Mouse (Mus musculus) embryonic facial prominence, embryonic 11.5 days (tissue): ENCODE data around the gene Mfsd4b1. TPM values are rescaled to one million over a fixed set of nuclear protein-coding genes. Genes with fewer than 3 reads are reported as not detected.

Source experiments
- ATAC-seq: fragments of 200-750 bp; cut with Nextera tagmentation; replicated peaks from 2 replicates; pipeline ENCODE4 v1.8.0; 2017; ENCODE audit warnings: low read depth; ENCODE audit not compliant: insufficient number of reproducible peaks, low FRiP score, low TSS enrichment
- DNase-seq: peaks from one replicate; pipeline ENCODE4 v3.0.0-alpha.2; 2015; ENCODE audit warnings: low spot score
- H3K27ac ChIP-seq: fragments of 300-500 bp; sonication (generic); replicated peaks from 2 replicates; pipeline ENCODE4 v1.5.1; 2014; ENCODE audit warnings: mild to moderate bottlenecking, low read depth, low read length, control low read depth
- H3K27me3 ChIP-seq: fragments of 300-500 bp; sonication (generic); 2 replicates; pipeline ENCODE4 v1.6.1; 2014; ENCODE audit warnings: mild to moderate bottlenecking, low read length, moderate library complexity, mixed read lengths; ENCODE audit not compliant: control insufficient read depth, insufficient read depth
- H3K36me3 ChIP-seq: fragments of 300-500 bp; sonication (generic); replicated peaks from 2 replicates; pipeline ENCODE4 v1.6.1; 2014; ENCODE audit warnings: low read depth, mild to moderate bottlenecking, low read length, moderate library complexity, mixed read lengths; ENCODE audit not compliant: control insufficient read depth, insufficient read depth
- H3K4me1 ChIP-seq: fragments of 300-500 bp; sonication (generic); 2 replicates; pipeline ENCODE4 v1.6.1; 2014; ENCODE audit warnings: low read length, mixed read lengths; ENCODE audit not compliant: control insufficient read depth, insufficient read depth
- H3K4me2 ChIP-seq: fragments of 300-500 bp; sonication (generic); 2 replicates; pipeline ENCODE4 v1.6.1; 2014; ENCODE audit warnings: low read depth, mild to moderate bottlenecking, control low read depth, low read length, moderate library complexity
- H3K4me3 ChIP-seq: fragments of 300-500 bp; sonication (generic); 2 replicates; pipeline ENCODE4 v1.5.1; 2014; ENCODE audit warnings: low read depth, low read length, control low read depth
- H3K9ac ChIP-seq: fragments of 300-500 bp; sonication (generic); replicated peaks from 2 replicates; pipeline ENCODE4 v1.6.1; 2014; ENCODE audit warnings: mild to moderate bottlenecking, control low read depth, low read length
- H3K9me3 ChIP-seq: fragments of 300-500 bp; sonication (generic); replicated peaks from 2 replicates; pipeline ENCODE4 v1.6.1; 2016; ENCODE audit warnings: mild to moderate bottlenecking, low read length, inconsistent platforms, mixed read lengths; ENCODE audit not compliant: control insufficient read depth
- WGBS: fragments of 180-500 bp; shearing (Covaris S2); extraction: QIAGEN DNeasy Blood & Tissue Kit; methylation state at CpG from one replicate; pipeline ENCODE4 v1.1.7; 2014; 5-methylcytosine and 5-hydroxymethylcytosine counted together
- polyA plus RNA-seq: library from polyadenylated mRNA; unstranded; fragments of >200 nt; fragmentation: Nextera tagmentation; extraction: Ambion mirVana; gene quantifications from 2 replicates; pipeline ENCODE4 v1.2.1, GENCODE M21; 2014

Gene Mfsd4b1
- polyA plus RNA-seq, 1 experiment from 2014 or later: not detected

DNA sequence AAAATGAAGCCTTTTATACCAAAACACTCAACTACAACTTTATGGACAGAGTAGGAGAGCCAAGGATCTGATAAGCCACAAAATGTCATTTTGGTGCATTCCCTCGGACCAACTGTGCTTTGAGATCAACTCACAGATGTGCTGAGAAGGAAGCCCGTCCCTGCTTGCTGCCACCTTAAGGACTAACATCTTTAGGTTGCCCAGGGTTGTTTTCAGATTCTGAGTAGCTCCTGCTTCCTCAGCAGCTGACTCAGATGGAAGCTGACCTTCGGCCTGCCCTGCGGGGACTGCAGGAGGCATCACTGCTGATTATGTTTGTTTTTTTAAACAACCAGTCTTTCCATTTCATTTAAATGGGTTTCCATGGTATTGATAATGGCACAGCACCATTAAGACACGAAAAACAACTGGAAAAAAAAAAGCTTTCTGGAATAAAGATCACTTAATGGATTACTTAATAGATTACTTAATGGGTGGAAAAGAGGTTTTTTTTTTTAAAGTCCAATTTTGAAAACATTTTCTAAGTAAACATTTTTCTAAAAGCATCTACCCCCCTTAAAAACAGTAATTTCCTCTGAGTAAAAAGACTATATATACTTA, 38.3 kb upstream of the Mfsd4b1 start:
- ATAC-seq (no peak), DNase-seq (no peak)
- Histone ChIP-seq H3K36me3 (no peaks in the 10 kb centered on the region), H3K4me1 (no peaks in the 10 kb centered on the region), H3K4me3 (no peak overlapping the region), H3K27ac (no peak overlapping the region), H3K4me2 (no peak overlapping the region), H3K27me3 (no peaks in the 10 kb centered on the region), H3K9me3 (no peaks in the 10 kb centered on the region), H3K9ac (no peak overlapping the region)
- 7% methylated on average over 5 of the region's 5 CpGs for WGBS

DNA sequence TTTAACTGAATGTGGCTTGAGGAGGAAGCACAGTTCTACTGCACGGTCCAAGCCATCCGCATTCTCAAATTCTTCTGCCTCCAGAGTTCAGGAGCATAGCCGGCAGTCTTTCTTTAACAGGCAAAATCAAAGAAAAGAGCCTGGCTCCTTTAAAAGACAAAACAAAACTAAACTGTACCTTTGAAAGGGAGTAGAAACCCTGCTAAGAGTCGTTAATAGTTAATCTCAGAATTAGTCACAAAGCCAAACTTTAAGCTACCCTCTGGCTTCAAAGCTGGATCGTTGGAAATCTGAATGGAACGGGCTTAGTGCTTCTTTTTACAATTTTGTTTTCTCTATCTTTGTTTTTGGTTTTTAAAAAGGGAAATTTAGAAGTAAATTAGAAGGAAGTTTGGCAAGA, 37.7 kb upstream of the Mfsd4b1 start:
- no peaks in the 10 kb centered on the region for H3K27me3 ChIP-seq
- H3K9ac ChIP-seq: no peak overlapping the region
- H3K9me3 ChIP-seq: no peaks in the 10 kb centered on the region
- WGBS: 41% methylated on average over 6 of the region's 6 CpGs
- DNase-seq: no peak
- no peak overlapping the region for H3K4me3 ChIP-seq
- H3K4me2 ChIP-seq: no peak overlapping the region
- no peaks in the 10 kb centered on the region for H3K4me1 ChIP-seq
- no peak for ATAC-seq
- no peaks in the 10 kb centered on the region for H3K36me3 ChIP-seq
- H3K27ac ChIP-seq: no peak overlapping the region

DNA sequence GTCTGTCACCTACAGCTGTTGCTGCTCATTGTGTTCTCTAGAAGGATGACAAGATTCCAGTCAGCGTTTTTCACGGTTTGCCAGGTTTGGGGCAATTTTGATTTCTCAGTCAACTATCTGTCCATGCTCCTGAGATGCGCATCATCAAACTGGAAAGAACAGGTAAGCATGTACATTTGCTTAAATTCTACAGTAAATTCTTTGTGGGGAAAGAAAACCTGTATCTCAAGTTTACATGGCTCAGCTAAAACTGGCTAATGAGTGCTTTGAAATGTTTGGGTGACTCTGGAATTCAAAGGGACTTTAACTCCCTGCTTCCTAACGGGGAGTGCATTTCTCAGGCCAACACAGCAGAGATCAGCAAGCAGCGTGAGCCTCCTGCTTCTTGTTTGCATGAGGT, 36.9 kb upstream of the Mfsd4b1 start:
- Histone ChIP-seq H3K36me3 (no peaks in the 10 kb centered on the region), H3K9me3 (no peaks in the 10 kb centered on the region), H3K4me3 (no peak overlapping the region), H3K27ac (no peak overlapping the region), H3K27me3 (no peaks in the 10 kb centered on the region), H3K4me2 (no peak overlapping the region), H3K4me1 (no peaks in the 10 kb centered on the region), H3K9ac (no peak overlapping the region)
- 82% methylated on average over 5 of the region's 5 CpGs for WGBS
- ATAC-seq (no peak), DNase-seq (no peak)

DNA sequence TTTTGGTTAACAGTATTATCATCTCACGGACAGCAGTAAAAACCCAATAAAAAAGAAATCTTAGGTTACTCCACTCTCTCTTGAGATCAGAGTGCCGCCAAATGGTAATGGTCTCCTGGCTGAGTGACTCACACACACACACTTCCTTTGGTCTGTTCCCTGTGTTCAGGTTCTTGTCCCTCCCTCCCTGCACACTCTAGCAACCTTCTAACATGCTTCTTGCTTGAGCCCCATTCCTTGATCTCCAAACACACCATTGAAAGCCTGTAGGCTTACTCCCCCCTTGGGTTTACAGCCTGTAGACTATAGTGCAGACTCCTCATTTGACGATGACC, 33.7 kb upstream of the Mfsd4b1 start:
- no peak overlapping the region for H3K9ac ChIP-seq
- H3K27ac ChIP-seq: no peak overlapping the region
- no peak overlapping the region for H3K4me2 ChIP-seq
- DNase-seq (no peak), ATAC-seq (no peak)
- WGBS: 76% methylated on average over 3 of the region's 3 CpGs
- H3K27me3 ChIP-seq: no peaks in the 10 kb centered on the region
- no peaks in the 10 kb centered on the region for H3K36me3 ChIP-seq
- H3K4me1 ChIP-seq: no peaks in the 10 kb centered on the region
- H3K4me3 ChIP-seq: no peak overlapping the region
- H3K9me3 ChIP-seq: no peaks in the 10 kb centered on the region

DNA sequence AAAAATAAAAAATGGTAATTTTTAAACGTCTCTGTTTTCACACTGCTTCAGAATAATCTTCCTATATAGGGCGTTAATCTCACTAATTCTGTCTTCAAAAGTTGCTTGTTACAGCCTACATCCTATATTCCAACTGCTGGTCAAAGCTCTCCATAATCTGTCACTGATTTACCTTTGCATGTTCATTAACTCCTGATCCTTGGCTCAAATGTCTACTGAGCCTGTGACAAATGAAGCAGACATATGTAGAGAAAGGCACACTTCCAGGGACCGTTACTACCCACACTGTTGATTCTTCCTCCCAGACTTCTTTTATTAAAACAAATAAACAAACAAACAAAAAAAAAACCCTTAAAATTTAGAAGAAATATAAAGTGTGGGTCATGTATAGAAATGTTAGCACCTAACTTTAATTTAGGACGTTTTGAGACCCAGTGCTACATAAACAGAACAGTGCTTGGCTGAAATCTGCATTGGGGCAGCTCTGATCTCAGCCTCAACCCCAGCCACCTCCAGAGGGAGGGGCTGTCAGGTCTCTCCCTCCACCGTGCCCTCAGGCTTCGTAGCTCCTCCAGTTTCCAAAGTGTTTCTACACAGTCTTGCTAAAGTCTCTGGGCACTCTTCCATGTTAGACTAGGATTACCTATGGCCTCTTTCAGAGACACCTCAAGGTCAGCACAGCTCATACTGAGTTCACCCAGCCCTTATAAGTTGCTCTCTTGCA, 33.2 kb upstream of the Mfsd4b1 start:
- DNase-seq: no peak
- no peak for ATAC-seq
- 48% methylated on average over 6 of the region's 6 CpGs for WGBS
- Histone ChIP-seq H3K9me3 (no peaks in the 10 kb centered on the region), H3K4me2 (no peak overlapping the region), H3K9ac (no peak overlapping the region), H3K4me3 (no peak overlapping the region), H3K4me1 (no peaks in the 10 kb centered on the region), H3K36me3 (no peaks in the 10 kb centered on the region), H3K27me3 (no peaks in the 10 kb centered on the region), H3K27ac (no peak overlapping the region)

DNA sequence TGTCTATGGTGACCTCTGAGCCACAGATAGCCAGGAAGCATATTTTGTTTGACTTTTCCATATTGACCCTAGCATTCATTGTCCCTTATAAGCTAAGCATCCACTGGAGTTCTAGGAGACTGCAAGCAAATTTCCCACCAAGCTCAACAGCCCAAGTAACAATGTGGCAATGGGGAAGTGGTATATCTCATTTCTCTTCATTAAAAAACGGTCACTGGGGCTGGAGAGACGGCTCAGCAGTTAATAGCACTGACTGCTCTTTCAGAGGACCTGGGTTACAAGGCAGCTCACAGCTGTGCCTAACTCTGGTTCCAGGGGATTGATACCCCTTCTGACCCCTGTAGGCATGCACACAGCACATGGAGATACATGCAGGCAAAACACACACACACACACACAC, 32.5 kb upstream of the Mfsd4b1 start:
- H3K9ac ChIP-seq: no peak overlapping the region
- DNase-seq (no peak), ATAC-seq (no peak)
- no peak overlapping the region for H3K27ac ChIP-seq
- H3K36me3 ChIP-seq: no peaks in the 10 kb centered on the region
- 44% methylated on average over 2 of the region's 2 CpGs for WGBS
- H3K4me2 ChIP-seq: no peak overlapping the region
- H3K4me1 ChIP-seq: no peaks in the 10 kb centered on the region
- no peaks in the 10 kb centered on the region for H3K9me3 ChIP-seq
- H3K27me3 ChIP-seq: no peaks in the 10 kb centered on the region
- no peak overlapping the region for H3K4me3 ChIP-seq

DNA sequence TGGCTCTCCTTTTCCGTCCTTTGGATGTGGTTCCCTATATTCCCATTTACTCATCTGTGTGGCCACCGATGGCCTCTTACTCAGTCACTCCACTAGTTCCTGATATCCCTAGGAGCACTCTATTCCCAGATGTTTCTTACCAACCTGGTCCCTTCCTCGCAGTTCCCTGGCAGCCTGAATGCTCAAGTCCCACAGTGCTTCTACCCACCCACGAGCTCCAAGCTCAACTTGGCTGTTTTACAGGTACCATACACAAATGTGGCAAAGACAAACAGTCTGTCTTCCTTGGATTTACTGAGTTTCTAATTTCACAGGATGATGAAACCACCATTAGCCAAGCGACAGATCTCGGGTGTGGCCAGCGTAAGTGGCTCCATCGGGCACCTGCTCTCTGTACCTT, 29.4 kb upstream of the Mfsd4b1 start:
- Histone ChIP-seq H3K36me3 (no peaks in the 10 kb centered on the region), H3K4me2 (no peak overlapping the region), H3K4me3 (no peak overlapping the region), H3K27me3 (no peaks in the 10 kb centered on the region), H3K9ac (no peak overlapping the region), H3K4me1 (no peaks in the 10 kb centered on the region), H3K9me3 (no peaks in the 10 kb centered on the region), H3K27ac (no peak overlapping the region)
- WGBS: 92% methylated on average over 8 of the region's 8 CpGs
- no peak for DNase-seq
- ATAC-seq: no peak

DNA sequence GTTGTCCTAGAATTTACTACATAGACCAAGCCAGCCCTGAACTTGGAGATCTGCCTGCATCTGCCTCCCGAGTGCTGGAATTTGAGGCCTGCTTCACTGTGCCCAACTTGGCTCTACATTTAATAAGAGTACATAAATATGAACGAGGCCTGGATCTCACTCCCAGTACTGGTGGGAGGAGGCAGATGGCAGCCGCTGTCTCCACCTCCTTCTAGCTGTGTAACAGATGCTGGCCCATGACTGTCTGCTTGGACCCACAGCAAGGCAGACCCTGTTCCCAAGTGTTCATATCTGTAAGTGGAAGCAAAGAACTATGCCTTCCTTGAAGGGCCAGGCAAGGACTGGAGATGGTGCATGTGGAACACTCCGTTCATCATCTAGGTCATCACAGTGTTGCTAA, 28.8 kb upstream of the Mfsd4b1 start:
- no peak for DNase-seq
- no peak overlapping the region for H3K4me3 ChIP-seq
- no peak overlapping the region for H3K9ac ChIP-seq
- no peaks in the 10 kb centered on the region for H3K36me3 ChIP-seq
- no peaks in the 10 kb centered on the region for H3K9me3 ChIP-seq
- no peak for ATAC-seq
- H3K4me2 ChIP-seq: no peak overlapping the region
- H3K4me1 ChIP-seq: no peaks in the 10 kb centered on the region
- H3K27me3 ChIP-seq: no peaks in the 10 kb centered on the region
- 86% methylated on average over 4 of the region's 4 CpGs for WGBS
- no peak overlapping the region for H3K27ac ChIP-seq
